Mouse (Mus musculus): ENCODE measurements at regions not wholly inside any gene's neighbourhood (a gene's known extent, or its start where the extent isn't known, plus 50 kb on each side); places are given as distances from the start of the nearest gene placed in this dataset.

GRCm38 (mm10) chr2:139111669-139112068 is 382.0 kb upstream of the Sptlc3 start:
- no peak for TF ChIP-seq POLR2A (IDR thresholded peaks at IDR 0.05; ENCODE audit: insufficient read depth, low read depth, low read length)
- no peak for TF ChIP-seq CTCF (IDR thresholded peaks at IDR 0.05; ENCODE audit: insufficient read depth, low read depth, low read length)
